Mouse (Mus musculus): ENCODE measurements around the gene Cep85l.

DNA sequence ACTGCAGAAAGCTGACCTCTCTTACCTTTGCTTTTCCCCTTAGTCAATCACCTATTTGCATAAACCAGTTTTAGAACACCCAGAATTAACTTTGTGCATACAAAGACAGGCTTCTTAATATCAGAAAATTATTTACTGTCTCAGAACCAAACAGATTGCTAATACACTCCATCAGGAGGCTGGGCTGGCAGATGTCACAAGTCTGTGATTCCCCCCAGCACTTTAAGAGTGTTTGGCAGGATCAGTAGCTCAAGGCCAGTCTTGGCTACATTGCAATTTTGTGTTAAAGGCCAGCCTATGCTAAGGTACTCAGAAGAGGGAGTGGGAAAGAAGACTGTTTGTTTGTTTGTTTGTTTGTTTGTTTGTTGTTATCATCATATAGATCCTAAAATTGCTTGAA lies 2.7 kb downstream of the Cep85l start:
- TF ChIP-seq POLR2A (IDR thresholded peaks at IDR 0.05; ENCODE audit: borderline replicate concordance, control insufficient read depth, low read depth, low read length), result no peak
- TF ChIP-seq CTCF (IDR thresholded peaks at IDR 0.05; ENCODE audit: control insufficient read depth, insufficient read depth, low read length), result no peak

All from bone marrow, adult 2 months (tissue).